Mouse (Mus musculus): ENCODE results near the gene Fign. TPM values are rescaled to one million over a fixed set of nuclear protein-coding genes. Genes with fewer than 3 reads are reported as not detected.

Fign gene
- total and polyA plus RNA-seq, 2 experiments from 2014 or later, result 5.5 to 11.0 TPM

DNA sequence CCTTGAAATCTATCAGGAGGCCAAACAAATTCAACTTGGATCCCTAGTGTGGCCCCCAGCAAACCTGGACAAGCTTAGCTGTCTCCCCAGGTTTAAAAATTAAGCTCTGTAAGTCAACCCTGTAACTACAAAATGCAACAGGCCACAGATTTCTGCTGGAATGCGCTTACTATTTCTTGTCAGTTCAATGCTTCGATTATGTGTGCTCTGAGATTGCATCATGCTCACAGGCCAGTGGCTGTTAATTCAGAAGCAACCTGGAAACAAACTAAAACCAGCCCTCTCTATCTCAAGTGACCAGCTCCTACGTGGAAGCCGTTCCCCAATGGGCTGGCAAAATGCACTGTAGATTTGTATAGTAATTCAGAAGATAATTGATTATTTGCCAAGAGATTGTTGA lies 71.9 kb downstream of the Fign start:
- Histone ChIP-seq H3K9ac (replicated peaks; ENCODE audit: low read length) (no peak overlapping the region), H3K4me3 (ENCODE audit: low read length) (no peak overlapping the region), H3K4me2 (ENCODE audit: low read depth, low read length) (no peak overlapping the region), H3K27ac (no peak overlapping the region), H3K9me3 (ENCODE audit: low read length) (no peaks in the 10 kb centered on the region), H3K27me3 (ENCODE audit: insufficient read depth, low read length) (no peaks in the 10 kb centered on the region), H3K4me1 (ENCODE audit: insufficient read depth, low read length) (no peaks in the 10 kb centered on the region), H3K36me3 (ENCODE audit: insufficient read depth, low read length) (no peaks in the 10 kb centered on the region)
- TF ChIP-seq CTCF (IDR thresholded peaks at IDR 0.05; ENCODE audit: low read depth), result no peak
- ATAC-seq, result no peak
- WGBS, result 71% methylated on average over 4 of the region's 4 CpGs
- no peak for DNase-seq (ENCODE audit: low spot score)

DNA sequence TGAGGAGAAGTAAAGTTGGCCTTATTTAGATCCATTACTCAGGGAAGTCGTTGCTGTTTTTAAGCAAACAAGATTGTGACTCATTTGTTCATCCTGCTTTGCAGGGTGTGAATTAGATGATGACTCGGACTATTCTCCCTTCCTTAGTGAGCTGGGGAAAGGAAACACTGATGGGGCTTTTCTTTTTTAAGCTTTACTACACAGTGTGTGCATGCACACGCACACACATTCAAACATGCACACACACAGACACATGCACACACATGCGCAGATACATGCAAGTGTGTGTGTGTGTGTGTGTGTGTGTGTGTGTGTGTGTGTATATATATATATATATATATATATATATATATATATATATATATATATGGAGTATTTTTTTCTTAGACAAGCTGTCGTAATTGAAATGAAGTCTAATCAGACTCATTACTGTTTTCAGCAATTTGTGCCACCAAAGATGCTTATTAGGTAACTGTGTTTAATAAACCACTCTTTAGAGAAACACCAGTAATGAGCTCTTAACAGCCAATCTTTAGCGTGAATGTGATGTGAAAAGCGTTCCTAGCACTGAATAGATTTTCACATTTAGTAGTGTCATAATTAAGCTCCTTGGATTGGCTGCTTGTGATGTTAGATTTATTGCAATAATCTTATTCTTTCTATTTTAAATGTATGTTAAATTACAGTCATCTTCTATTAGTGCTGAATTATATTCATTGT lies 103.4 kb downstream of the Fign start:
- Histone ChIP-seq H3K36me3 (ENCODE audit: insufficient read depth, low read length) (no peaks in the 10 kb centered on the region), H3K27ac (no peak overlapping the region), H3K4me3 (ENCODE audit: low read length) (no peak overlapping the region), H3K27me3 (ENCODE audit: insufficient read depth, low read length) (no peaks in the 10 kb centered on the region), H3K9me3 (ENCODE audit: low read length) (no peaks in the 10 kb centered on the region), H3K4me2 (ENCODE audit: low read depth, low read length) (no peak overlapping the region), H3K9ac (replicated peaks; ENCODE audit: low read length) (no peak overlapping the region), H3K4me1 (ENCODE audit: insufficient read depth, low read length) (no peaks in the 10 kb centered on the region)
- no peak for TF ChIP-seq CTCF (IDR thresholded peaks at IDR 0.05; ENCODE audit: low read depth)
- ATAC-seq (no peak), DNase-seq (ENCODE audit: low spot score) (no peak)
- WGBS, result 80% methylated on average over 7 of the region's 7 CpGs

DNA sequence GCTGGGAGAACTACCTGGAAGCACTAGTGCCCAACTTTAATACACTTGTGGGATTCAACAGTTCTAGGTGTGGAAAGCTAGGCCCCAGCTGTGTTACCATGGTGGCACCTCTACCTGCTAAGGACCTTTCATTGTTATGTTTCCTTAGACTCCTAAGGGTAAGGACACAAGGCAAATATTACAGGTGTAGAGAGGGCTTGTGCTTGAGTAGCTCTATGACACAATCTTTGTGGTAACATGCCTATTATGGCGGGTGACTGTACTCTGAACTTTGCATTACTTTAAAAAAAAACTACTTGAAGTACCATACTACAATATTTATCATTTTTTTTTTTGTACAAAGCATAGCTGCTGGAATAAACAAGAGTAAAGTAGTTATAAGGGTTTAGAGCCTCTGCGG lies 112.4 kb downstream of the Fign start:
- no peak overlapping the region for H3K4me3 ChIP-seq (ENCODE audit: low read length)
- no peaks in the 10 kb centered on the region for H3K9me3 ChIP-seq (ENCODE audit: low read length)
- no peaks in the 10 kb centered on the region for H3K36me3 ChIP-seq (ENCODE audit: insufficient read depth, low read length)
- no peak for DNase-seq (ENCODE audit: low spot score)
- WGBS, result 94% methylated on average over 2 of the region's 2 CpGs
- H3K9ac ChIP-seq (replicated peaks; ENCODE audit: low read length), result no peak overlapping the region
- H3K27ac ChIP-seq, result no peak overlapping the region
- no peak overlapping the region for H3K4me2 ChIP-seq (ENCODE audit: low read depth, low read length)
- no peak for ATAC-seq
- TF ChIP-seq CTCF (IDR thresholded peaks at IDR 0.05; ENCODE audit: low read depth), result no peak
- no peaks in the 10 kb centered on the region for H3K4me1 ChIP-seq (ENCODE audit: insufficient read depth, low read length)
- H3K27me3 ChIP-seq (ENCODE audit: insufficient read depth, low read length), result no peaks in the 10 kb centered on the region

DNA sequence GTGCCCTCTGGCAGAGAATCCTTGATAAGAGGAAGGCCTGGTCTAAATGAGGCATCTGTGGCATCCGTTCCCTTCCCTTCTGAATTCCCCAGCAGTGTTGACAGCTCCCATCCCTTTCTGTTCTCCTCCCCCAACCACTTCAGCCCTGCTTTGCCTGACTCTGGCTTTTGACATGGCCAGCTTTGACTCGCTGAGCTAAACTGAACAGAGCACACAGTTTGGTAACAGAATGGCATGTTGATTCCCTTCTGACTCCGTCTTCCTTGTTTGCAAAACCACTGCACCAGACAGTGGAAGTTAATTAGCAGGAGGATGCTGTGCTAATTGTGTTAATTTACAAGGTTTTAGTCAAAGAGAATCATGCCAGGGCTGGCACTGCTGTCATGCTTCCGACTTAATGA lies 115.5 kb downstream of the Fign start:
- Histone ChIP-seq H3K27ac (no peak overlapping the region), H3K27me3 (ENCODE audit: insufficient read depth, low read length) (no peaks in the 10 kb centered on the region), H3K4me3 (ENCODE audit: low read length) (no peak overlapping the region), H3K36me3 (ENCODE audit: insufficient read depth, low read length) (no peaks in the 10 kb centered on the region; the same call in 1 of the 2 replicates), H3K4me1 (ENCODE audit: insufficient read depth, low read length) (no peaks in the 10 kb centered on the region), H3K9me3 (ENCODE audit: low read length) (no peaks in the 10 kb centered on the region), H3K9ac (replicated peaks; ENCODE audit: low read length) (no peak overlapping the region), H3K4me2 (ENCODE audit: low read depth, low read length) (no peak overlapping the region)
- peak; percentile 51 for ATAC-seq
- 23% methylated on average over 4 of the region's 4 CpGs for WGBS
- DNase-seq (ENCODE audit: low spot score), result peak; percentile 33
- TF ChIP-seq CTCF (IDR thresholded peaks at IDR 0.05; ENCODE audit: low read depth), result no peak

DNA sequence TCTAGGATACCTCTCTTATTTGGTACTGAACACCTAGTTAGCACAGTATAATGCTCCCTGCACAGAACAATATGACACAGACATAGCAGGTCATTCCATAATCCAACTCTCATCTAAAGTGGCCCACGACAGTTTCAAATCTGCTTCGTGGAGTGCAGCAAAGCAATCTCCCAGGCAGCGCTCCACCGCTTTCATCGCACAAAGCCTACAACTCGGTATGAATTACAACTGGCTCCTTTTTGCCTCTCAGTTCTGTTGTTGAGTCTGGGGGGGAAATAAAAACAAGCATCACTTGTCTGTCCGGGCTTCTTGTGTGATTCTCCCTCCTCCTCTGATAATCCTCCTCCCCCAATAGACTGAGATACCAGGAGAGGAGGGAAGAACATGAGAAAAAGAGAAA lies 116.4 kb downstream of the Fign start:
- no peak overlapping the region for H3K27ac ChIP-seq
- no peaks in the 10 kb centered on the region for H3K4me1 ChIP-seq (ENCODE audit: insufficient read depth, low read length)
- no peak overlapping the region for H3K4me3 ChIP-seq (ENCODE audit: low read length)
- 46% methylated on average over 7 of the region's 7 CpGs for WGBS
- no peaks in the 10 kb centered on the region; the same call in 1 of the 2 replicates for H3K36me3 ChIP-seq (ENCODE audit: insufficient read depth, low read length)
- H3K9ac ChIP-seq (replicated peaks; ENCODE audit: low read length), result no peak overlapping the region
- peak; percentile 24 for DNase-seq (ENCODE audit: low spot score)
- TF ChIP-seq CTCF (IDR thresholded peaks at IDR 0.05; ENCODE audit: low read depth), result no peak
- no peaks in the 10 kb centered on the region for H3K9me3 ChIP-seq (ENCODE audit: low read length)
- H3K27me3 ChIP-seq (ENCODE audit: insufficient read depth, low read length), result no peaks in the 10 kb centered on the region
- no peak overlapping the region for H3K4me2 ChIP-seq (ENCODE audit: low read depth, low read length)
- ATAC-seq, result no peak

DNA sequence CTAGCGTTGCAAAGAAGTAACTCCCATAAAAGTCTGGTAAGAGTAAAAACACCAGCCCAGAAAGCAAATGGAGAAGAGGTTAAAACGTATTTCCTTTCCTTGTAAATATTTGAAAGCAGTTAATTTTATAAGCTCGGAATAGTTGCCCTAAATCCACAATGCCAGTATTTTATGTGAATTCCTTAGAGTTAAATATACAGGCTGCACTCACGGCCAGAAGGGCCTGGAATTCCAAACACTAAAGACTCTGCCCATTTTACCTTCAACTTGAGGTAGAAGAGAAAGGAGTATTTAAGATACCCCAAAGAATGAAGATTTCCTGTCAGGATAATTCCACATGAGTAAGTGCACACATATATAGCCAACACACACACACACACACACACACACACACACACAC lies 128.2 kb downstream of the Fign start:
- H3K4me2 ChIP-seq (ENCODE audit: low read depth, low read length), result no peak overlapping the region
- WGBS, result 72% methylated on average over 4 of the region's 4 CpGs
- no peak overlapping the region for H3K9ac ChIP-seq (replicated peaks; ENCODE audit: low read length)
- no peaks in the 10 kb centered on the region for H3K9me3 ChIP-seq (ENCODE audit: low read length)
- DNase-seq (ENCODE audit: low spot score) (no peak), ATAC-seq (no peak)
- no peaks in the 10 kb centered on the region for H3K36me3 ChIP-seq (ENCODE audit: insufficient read depth, low read length)
- no peak for TF ChIP-seq CTCF (IDR thresholded peaks at IDR 0.05; ENCODE audit: low read depth)
- no peak overlapping the region for H3K4me3 ChIP-seq (ENCODE audit: low read length)
- no peak overlapping the region for H3K27ac ChIP-seq
- no peaks in the 10 kb centered on the region for H3K27me3 ChIP-seq (ENCODE audit: insufficient read depth, low read length)
- no peaks in the 10 kb centered on the region for H3K4me1 ChIP-seq (ENCODE audit: insufficient read depth, low read length)

DNA sequence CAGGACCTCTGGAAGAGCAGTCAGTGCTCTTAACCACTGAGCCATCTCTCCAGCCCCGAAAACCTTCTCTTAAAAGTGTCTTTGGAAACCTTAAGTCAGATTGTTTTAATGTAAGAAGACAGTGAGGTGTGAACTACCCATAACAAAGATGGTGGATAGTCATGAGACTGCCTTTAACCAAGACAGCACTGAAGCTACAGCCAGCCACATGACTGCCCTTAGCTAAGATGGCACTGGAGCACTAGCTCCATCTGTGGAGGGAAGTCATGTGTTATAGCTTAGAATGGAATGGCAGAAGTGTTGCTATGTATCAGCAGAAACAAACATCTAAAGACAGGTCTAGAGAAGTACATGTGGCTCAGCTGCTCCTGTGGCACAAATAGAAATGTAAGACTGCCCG lies 166.8 kb downstream of the Fign start:
- Histone ChIP-seq H3K4me3 (ENCODE audit: low read length) (no peak overlapping the region), H3K9me3 (ENCODE audit: low read length) (no peaks in the 10 kb centered on the region), H3K4me2 (ENCODE audit: low read depth, low read length) (no peak overlapping the region), H3K27ac (no peak overlapping the region), H3K9ac (replicated peaks; ENCODE audit: low read length) (no peak overlapping the region), H3K4me1 (ENCODE audit: insufficient read depth, low read length) (no peaks in the 10 kb centered on the region), H3K36me3 (ENCODE audit: insufficient read depth, low read length) (no peaks in the 10 kb centered on the region), H3K27me3 (ENCODE audit: insufficient read depth, low read length) (no peaks in the 10 kb centered on the region)
- 90% methylated on average over 2 of the region's 2 CpGs for WGBS
- no peak for DNase-seq (ENCODE audit: low spot score)
- ATAC-seq, result no peak
- TF ChIP-seq CTCF (IDR thresholded peaks at IDR 0.05; ENCODE audit: low read depth), result no peak

Data from hindbrain, postnatal 0 days (tissue).